Mouse (Mus musculus): ENCODE measurements around the gene Unk. TPM values are rescaled to one million over a fixed set of nuclear protein-coding genes. Genes with fewer than 3 reads are reported as not detected.
A peak's percentile ranks its signal among the peaks of the same experiment; 100 is the strongest.
"Not testable (repeated sequence)": the region's sequence is repeated elsewhere in the genome, so short reads cannot be mapped to it uniquely, and the experiment has no call there.

Gene Unk
- polyA plus RNA-seq, 1 experiment = 67.3 TPM

DNA sequence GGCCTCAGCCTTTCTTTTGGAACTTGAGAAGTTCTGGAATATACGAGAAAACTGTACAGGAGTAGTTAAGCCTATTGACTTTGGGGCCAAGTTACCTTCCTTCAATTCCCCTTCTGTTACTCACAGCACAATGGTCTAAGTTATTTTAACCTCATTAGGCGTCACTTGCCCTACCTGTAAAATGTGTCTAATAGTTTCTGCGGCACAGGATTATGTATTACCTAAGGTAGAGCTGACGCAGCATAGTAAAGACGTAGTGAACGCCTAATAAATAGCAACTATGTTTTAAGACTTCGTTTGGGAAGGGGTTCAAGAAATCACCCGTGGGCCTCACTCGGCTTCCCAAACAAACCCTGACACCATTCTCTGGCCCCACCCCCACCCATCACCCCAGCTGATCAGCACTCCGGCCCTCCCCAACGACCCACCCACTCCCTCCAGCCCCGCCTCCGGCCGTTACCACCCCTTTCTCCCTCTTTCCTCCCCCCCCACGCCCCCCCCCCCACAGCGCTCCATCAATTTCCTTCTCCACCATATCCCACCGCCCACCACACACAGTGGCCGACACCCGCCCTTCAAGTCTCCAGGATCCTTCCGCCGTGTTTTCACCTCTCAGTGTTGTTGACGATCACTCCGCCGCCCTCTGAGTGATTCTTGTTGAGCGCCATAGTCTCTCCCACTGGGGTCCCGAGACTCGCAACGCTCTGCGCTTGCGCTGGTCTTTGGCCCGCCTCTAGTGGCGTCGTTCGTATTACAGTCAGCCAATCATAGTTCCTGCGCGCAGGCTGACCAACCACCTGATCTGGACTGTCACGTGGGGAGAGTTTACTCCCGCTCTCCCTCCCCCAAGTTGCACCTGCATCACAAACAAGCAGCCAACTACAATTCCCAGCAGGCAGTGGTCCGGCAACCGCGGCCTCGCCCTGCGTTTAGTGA is 56.4 kb downstream of the Unk start, which contains the start of gene Wbp2:
TSS of gene Wbp2 (minus strand) at position 738 of the 936 bp plus-strand sequence.
- TF ChIP-seq POLR2A (IDR thresholded peaks at IDR 0.05; ENCODE audit: borderline replicate concordance, extremely low read depth, insufficient read depth, insufficient read length, poor library complexity, severe bottlenecking) (peak; percentile 49; the same call in 1 of the 2 replicates), CTCF (IDR thresholded peaks at IDR 0.05; ENCODE audit: borderline replicate concordance, extremely low read depth, insufficient read depth, insufficient read length) (no peak; the same call in 1 of the 2 replicates)

DNA sequence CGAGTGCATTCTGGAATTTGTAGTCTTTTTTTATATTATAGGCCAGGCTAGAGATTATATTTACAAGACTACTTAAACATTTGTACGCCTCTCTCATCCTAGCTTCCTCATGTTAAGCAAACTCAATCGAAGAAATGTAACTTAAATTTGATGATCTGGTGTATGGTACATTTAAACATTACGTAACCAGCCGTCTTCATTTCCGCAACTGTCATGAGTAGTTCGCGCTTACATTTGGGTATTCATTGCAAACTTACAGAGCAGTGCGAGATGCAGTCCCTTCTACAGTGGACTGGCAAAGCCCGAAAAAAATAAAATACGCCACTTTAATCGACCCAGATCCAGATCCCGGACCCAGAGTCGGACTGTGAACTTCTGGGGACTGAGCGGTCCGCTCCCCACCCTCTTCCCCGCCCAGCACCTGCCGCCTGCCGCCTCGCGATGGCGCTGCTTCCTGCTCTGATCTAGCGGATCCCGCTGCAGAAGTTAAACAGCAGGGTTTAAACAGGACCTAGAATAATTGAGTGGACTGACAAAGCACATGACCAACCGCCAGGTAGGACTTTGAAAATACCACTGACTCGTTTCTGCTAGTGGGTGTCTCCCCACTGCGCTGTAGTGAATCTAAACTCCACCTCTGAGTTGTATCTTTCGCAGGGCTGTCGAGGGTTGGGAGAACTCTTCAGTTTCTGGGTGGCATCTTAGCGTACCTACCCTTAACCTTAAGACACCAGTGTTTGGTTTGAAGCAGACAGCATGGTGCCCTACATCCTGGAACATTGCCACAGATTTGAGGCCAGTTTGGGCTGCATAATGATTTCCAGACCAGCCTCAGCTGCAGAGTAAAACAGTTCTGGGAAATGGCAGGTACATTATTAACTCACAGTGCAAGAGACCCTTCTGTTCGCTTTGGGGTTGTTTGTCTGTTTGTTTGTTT is 57.3 kb downstream of the Unk start:
- TF ChIP-seq CTCF (IDR thresholded peaks at IDR 0.05; ENCODE audit: borderline replicate concordance, extremely low read depth, insufficient read depth, insufficient read length) = peak; percentile 91
- TF ChIP-seq POLR2A (IDR thresholded peaks at IDR 0.05; ENCODE audit: borderline replicate concordance, extremely low read depth, insufficient read depth, insufficient read length, poor library complexity, severe bottlenecking) = 0 out of 2 replicates have a peak, but pooled peaks have one; percentile 36
- peak; percentile 91 for DNase-seq (ENCODE audit: low read depth)

More for the DNA sequence above, 56.4 kb downstream of the Unk start, which contains the start of gene Wbp2:
- DNase-seq (ENCODE audit: low read depth) = peak; percentile 100

DNA sequence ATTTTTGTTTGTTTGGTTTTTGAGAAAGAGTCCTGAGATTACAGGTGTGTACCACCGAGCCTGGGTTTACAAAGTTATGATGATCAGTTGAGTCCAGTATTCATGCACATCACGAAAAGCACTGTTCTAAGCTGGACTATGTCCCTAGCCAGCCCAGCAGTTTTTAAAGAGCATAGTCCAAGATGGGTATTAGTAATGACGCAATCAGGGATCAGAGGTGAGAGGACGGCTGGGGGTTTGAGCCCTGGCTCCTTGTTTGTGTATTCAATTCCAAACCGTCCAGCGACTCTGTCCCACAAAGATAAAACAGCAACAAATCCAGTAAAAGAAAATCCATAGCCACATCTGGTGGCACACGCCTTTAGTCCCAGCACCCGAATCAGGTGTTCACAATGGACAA is 58.1 kb downstream of the Unk start:
- no peak for DNase-seq (ENCODE audit: low read depth)
- TF ChIP-seq CTCF (IDR thresholded peaks at IDR 0.05; ENCODE audit: borderline replicate concordance, extremely low read depth, insufficient read depth, insufficient read length) (no peak), POLR2A (IDR thresholded peaks at IDR 0.05; ENCODE audit: borderline replicate concordance, extremely low read depth, insufficient read depth, insufficient read length, poor library complexity, severe bottlenecking) (no peak)

GRCm38 (mm10) chr11:116088741-116089394 is 58.7 kb downstream of the Unk start:
- DNase-seq (ENCODE audit: low read depth) = no peak
- TF ChIP-seq POLR2A (IDR thresholded peaks at IDR 0.05; ENCODE audit: borderline replicate concordance, extremely low read depth, insufficient read depth, insufficient read length, poor library complexity, severe bottlenecking) = no peak
- TF ChIP-seq CTCF (IDR thresholded peaks at IDR 0.05; ENCODE audit: borderline replicate concordance, extremely low read depth, insufficient read depth, insufficient read length) = no peak

DNA sequence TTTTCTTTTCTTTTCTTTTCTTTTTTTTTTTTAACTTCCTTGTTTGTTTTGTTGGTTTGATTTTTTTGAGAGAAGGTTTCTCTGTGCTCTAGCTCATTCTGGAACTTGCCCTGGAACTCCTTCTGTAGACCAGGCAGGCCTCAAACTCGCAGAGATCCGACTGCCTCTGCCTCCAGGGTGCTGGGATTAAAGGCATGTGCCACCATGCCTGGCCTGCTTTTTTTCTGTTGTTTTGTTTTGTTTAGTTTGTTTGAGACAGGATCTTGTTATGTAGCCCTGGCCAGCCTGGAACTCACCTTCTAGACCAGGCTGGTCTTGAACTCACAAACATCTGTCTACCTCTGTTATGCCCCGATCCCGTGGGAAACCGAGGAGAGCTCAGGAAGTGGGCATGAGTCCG is 59.4 kb downstream of the Unk start:
- TF ChIP-seq POLR2A (IDR thresholded peaks at IDR 0.05; ENCODE audit: borderline replicate concordance, extremely low read depth, insufficient read depth, insufficient read length, poor library complexity, severe bottlenecking) = no peak
- DNase-seq (ENCODE audit: low read depth) = no peak

GRCm38 (mm10) chr11:116091591-116091990 is 61.5 kb downstream of the Unk start:
- no peak for DNase-seq (ENCODE audit: low read depth)
- no peak for TF ChIP-seq POLR2A (IDR thresholded peaks at IDR 0.05; ENCODE audit: borderline replicate concordance, extremely low read depth, insufficient read depth, insufficient read length, poor library complexity, severe bottlenecking)
- no peak for TF ChIP-seq CTCF (IDR thresholded peaks at IDR 0.05; ENCODE audit: borderline replicate concordance, extremely low read depth, insufficient read depth, insufficient read length)

DNA sequence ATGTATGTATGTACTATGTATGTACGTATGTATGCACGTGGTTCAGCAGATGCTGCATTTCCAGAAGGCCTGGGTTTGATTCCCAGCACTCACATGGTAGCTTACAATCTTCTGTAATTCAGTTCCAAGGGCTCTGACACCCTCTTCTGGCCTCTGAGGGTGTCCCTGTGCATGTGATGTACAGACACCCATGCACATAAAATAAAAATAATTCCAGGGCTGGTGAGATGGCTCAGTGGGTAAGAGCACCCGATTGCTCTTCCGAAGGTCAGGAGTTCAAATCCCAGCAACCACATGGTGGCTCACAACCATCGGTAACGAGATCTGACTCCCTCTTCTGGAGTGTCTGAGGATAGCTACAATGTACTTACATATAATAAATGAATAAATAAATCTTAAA is 62.8 kb downstream of the Unk start:
- not testable (repeated sequence) for DNase-seq (ENCODE audit: low read depth)

DNA sequence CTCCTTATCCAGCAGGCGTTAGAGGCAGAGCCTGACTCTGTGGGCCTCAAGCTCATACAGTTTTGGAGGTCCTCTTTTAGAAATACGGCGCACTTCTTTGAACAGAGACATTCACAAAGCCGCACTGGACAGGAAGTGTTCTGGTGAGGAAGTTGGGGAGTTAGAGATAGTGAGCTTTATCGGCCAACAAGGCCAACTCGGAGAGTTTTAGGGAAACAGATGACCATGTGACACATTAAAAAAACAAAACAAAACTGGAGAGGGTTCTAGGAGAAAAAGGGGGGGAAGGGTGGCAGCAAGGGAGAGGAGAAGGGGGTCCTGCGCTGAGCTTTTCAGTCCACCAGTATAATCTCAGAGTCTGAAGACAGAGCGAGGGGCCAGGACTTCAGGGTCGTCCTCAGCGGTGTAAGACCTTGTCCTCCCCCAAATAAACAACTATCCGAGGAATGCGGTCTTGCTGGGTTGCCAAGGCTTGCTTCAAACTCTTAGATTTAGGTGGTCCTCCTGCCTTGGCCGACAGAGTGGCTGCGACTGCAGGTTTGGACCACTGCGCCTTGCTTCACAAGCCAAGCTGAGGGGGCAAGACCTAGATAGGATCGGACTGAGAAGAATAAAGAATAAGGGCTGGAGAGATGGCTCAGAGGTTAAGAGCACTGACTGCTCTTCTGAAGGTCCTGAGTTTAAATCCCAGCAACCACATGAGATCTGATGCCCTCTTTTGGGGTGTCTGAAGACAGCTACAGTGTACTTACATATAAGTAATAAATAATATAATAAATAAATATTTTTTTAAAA is 63.8 kb downstream of the Unk start:
- no peak for DNase-seq (ENCODE audit: low read depth)
- no peak for TF ChIP-seq POLR2A (IDR thresholded peaks at IDR 0.05; ENCODE audit: borderline replicate concordance, extremely low read depth, insufficient read depth, insufficient read length, poor library complexity, severe bottlenecking)
- TF ChIP-seq CTCF (IDR thresholded peaks at IDR 0.05; ENCODE audit: borderline replicate concordance, extremely low read depth, insufficient read depth, insufficient read length) = no peak

GRCm38 (mm10) chr11:116095573-116095972 is 65.5 kb downstream of the Unk start:
- no peak for DNase-seq (ENCODE audit: low read depth)
- no peak for TF ChIP-seq POLR2A (IDR thresholded peaks at IDR 0.05; ENCODE audit: borderline replicate concordance, extremely low read depth, insufficient read depth, insufficient read length, poor library complexity, severe bottlenecking)
- TF ChIP-seq CTCF (IDR thresholded peaks at IDR 0.05; ENCODE audit: borderline replicate concordance, extremely low read depth, insufficient read depth, insufficient read length) = no peak
